Mouse (Mus musculus) limb, embryonic 14.5 days (tissue): ENCODE data around the gene Gjb5. TPM values are rescaled to one million over a fixed set of nuclear protein-coding genes. Genes with fewer than 3 reads are reported as not detected.

Source experiments
- ATAC-seq: fragments of 200-750 bp; cut with Nextera tagmentation; 2 replicates; pipeline ENCODE4 v1.8.0; 2017; ENCODE audit warnings: low read depth, moderate number of reproducible peaks, moderate TSS enrichment; ENCODE audit not compliant: low FRiP score
- DNase-seq: peaks from one replicate; pipeline ENCODE4 v3.0.0-alpha.2; 2015; ENCODE audit warnings: low spot score
- H3K27ac ChIP-seq: fragments of 300-500 bp; sonication (generic); replicated peaks from 2 replicates; pipeline ENCODE4 v1.5.1; 2014; ENCODE audit warnings: low read depth, mild to moderate bottlenecking, low read length, moderate library complexity, mixed read lengths
- H3K27me3 ChIP-seq: fragments of 300-500 bp; sonication (generic); 2 replicates; pipeline ENCODE4 v1.6.1; 2014; ENCODE audit warnings: low read length, mixed read lengths; ENCODE audit not compliant: control insufficient read depth, insufficient read depth
- H3K36me3 ChIP-seq: fragments of 300-500 bp; sonication (generic); 2 replicates; pipeline ENCODE4 v1.6.1; 2014; ENCODE audit warnings: mild to moderate bottlenecking, low read length, moderate library complexity, mixed read lengths; ENCODE audit not compliant: control insufficient read depth, insufficient read depth
- H3K4me1 ChIP-seq: fragments of 300-500 bp; sonication (generic); 2 replicates; pipeline ENCODE4 v1.6.1; 2014; ENCODE audit warnings: antibody characterized with exemption, low read length, mixed read lengths; ENCODE audit not compliant: control insufficient read depth, insufficient read depth
- H3K4me2 ChIP-seq: fragments of 300-500 bp; sonication (generic); replicated peaks from 2 replicates; pipeline ENCODE4 v1.6.1; 2014; ENCODE audit warnings: low read depth, mild to moderate bottlenecking, low read length, moderate library complexity; ENCODE audit not compliant: severe bottlenecking
- H3K4me3 ChIP-seq: fragments of 300-500 bp; sonication (generic); replicated peaks from 2 replicates; pipeline ENCODE4 v1.5.1; 2014; ENCODE audit warnings: low read length
- H3K9ac ChIP-seq: fragments of 300-500 bp; sonication (generic); 2 replicates; pipeline ENCODE4 v1.6.1; 2014; ENCODE audit warnings: mild to moderate bottlenecking, low read depth, low read length, moderate library complexity; ENCODE audit not compliant: severe bottlenecking
- H3K9me3 ChIP-seq: fragments of 300-500 bp; sonication (generic); 2 replicates; pipeline ENCODE4 v1.6.1; 2016; ENCODE audit warnings: low read length; ENCODE audit not compliant: control insufficient read depth
- POLR2A ChIP-seq: fragments of 200-500 bp; IDR thresholded peaks from 2 replicates; pipeline ENCODE4 v1.8.0; 2012; ENCODE audit warnings: inconsistent platforms, mild to moderate bottlenecking, moderate library complexity, borderline replicate concordance; ENCODE audit not compliant: insufficient read depth, insufficient read length; ENCODE audit errors: extremely low read depth
- WGBS: fragments of 180-500 bp; shearing (Covaris S2); extraction: QIAGEN DNeasy Blood & Tissue Kit; methylation state at CpG from one replicate; pipeline ENCODE4 v1.1.7; 2014; 5-methylcytosine and 5-hydroxymethylcytosine counted together
- polyA plus RNA-seq, 2 experiments: library from polyadenylated mRNA; depleted of rRNA in 1 of 2; stranded (reverse) in 1 of 2; unstranded in 1 of 2; fragments of >200 nt; fragmentation: Nextera tagmentation in 1 of 2; extraction: Ambion mirVana in 1 of 2; gene quantifications; 2 replicates each; pipeline versions ENCODE4 v1.2.1 to v1.2.3; 2012 to 2014

Gene Gjb5
- polyA plus RNA-seq (2012; rRNA removed) (0.45 and 0.73 TPM in 2 replicates), polyA plus RNA-seq (2014; fragmentation: Nextera tagmentation; extraction: Ambion mirVana) (0.41 and 0.64 TPM in 2 replicates)

DNA sequence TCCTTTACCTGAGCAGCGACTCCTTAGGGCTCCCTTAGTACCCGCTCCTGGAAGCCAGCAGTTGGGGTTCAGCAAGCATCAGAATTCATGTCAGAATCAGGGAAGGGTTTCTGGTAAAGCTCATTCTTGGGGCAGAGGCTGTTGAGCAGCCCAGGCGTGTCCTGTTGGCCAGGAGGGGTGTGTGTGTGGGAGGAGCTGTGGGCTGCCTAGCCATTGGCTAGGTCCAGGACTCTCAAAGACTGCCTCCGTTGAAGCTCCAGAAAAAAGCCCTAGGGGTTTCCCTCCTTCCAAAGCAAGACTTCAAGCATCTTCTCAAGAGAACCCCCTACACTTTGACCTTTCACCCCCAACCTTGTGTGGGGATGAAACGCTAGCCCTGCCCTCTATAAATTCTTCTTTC is at the start of gene Gjb5:
Gjb5 (minus strand) TSS at position 164 of the 400 bp plus-strand sequence.
- Histone ChIP-seq H3K27ac (no peak within 1 kb of the TSS), H3K9ac (no peak within 1 kb of the TSS), H3K9me3 (no peaks in the 10 kb centered on the region), H3K4me3 (no peak within 1 kb of the TSS), H3K36me3 (no peaks in the 10 kb centered on the region), H3K27me3 (no peaks in the 10 kb centered on the region), H3K4me1 (peaks cover 12% of the 10 kb centered on the region; the same call in 1 of the 2 replicates), H3K4me2 (no peak within 1 kb of the TSS)
- no peak for DNase-seq
- no peak for ATAC-seq
- 26% methylated on average over 5 of the region's 5 CpGs for WGBS
- TF ChIP-seq POLR2A: no peak

DNA sequence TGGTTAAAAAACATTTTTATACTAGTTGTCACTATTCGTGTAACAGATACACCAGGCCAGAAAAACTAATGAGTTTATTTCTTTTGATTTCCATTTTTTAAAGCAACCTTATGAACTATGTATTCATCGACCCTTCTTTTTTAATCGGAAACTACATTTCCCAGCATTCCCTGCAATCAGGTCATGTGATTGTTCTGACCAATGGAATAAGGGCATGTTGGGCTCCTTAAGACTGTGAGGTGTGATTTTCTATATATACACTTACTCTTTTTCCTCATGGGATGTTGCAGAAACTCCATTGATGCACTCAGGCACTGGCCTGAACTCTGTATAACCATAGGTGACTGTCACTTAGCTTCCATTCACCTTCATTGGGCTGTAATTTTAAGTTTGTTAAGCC is 44.6 kb upstream of the Gjb5 start:
- H3K27ac ChIP-seq: no peak overlapping the region
- H3K36me3 ChIP-seq: no peaks in the 10 kb centered on the region
- ATAC-seq: no peak
- 59% methylated on average over 3 of the region's 3 CpGs for WGBS
- DNase-seq: no peak
- no peaks in the 10 kb centered on the region for H3K4me1 ChIP-seq
- no peak for TF ChIP-seq POLR2A
- no peaks in the 10 kb centered on the region for H3K27me3 ChIP-seq
- H3K4me2 ChIP-seq: no peak overlapping the region
- no peak overlapping the region for H3K9ac ChIP-seq
- no peak overlapping the region for H3K4me3 ChIP-seq
- H3K9me3 ChIP-seq: no peaks in the 10 kb centered on the region

DNA sequence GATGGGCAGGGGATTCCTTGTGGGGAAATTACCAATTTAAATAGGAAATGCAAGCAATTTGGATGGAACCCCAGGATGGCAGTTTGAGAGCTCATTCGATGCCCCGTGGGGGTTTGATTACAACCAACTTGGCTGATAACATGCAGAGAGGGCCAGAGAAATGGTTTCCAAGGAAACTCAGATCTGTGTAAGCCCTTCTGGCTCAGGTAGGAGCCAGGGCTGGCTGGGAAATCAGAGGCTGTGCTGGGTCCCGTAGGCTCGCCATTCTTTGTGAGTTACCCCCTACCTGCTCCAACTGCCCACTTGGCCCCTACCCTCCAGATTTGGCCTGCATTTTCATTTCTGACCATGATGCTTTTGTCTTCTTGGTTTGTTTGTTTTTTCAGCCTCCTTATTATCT is 44.2 kb upstream of the Gjb5 start:
- ATAC-seq (no peak), DNase-seq (no peak)
- Histone ChIP-seq H3K4me1 (no peaks in the 10 kb centered on the region), H3K9ac (no peak overlapping the region), H3K27ac (no peak overlapping the region), H3K4me2 (no peak overlapping the region), H3K36me3 (no peaks in the 10 kb centered on the region), H3K4me3 (no peak overlapping the region), H3K27me3 (no peaks in the 10 kb centered on the region), H3K9me3 (no peaks in the 10 kb centered on the region)
- no peak for TF ChIP-seq POLR2A
- WGBS: 92% methylated on average over 4 of the region's 4 CpGs

DNA sequence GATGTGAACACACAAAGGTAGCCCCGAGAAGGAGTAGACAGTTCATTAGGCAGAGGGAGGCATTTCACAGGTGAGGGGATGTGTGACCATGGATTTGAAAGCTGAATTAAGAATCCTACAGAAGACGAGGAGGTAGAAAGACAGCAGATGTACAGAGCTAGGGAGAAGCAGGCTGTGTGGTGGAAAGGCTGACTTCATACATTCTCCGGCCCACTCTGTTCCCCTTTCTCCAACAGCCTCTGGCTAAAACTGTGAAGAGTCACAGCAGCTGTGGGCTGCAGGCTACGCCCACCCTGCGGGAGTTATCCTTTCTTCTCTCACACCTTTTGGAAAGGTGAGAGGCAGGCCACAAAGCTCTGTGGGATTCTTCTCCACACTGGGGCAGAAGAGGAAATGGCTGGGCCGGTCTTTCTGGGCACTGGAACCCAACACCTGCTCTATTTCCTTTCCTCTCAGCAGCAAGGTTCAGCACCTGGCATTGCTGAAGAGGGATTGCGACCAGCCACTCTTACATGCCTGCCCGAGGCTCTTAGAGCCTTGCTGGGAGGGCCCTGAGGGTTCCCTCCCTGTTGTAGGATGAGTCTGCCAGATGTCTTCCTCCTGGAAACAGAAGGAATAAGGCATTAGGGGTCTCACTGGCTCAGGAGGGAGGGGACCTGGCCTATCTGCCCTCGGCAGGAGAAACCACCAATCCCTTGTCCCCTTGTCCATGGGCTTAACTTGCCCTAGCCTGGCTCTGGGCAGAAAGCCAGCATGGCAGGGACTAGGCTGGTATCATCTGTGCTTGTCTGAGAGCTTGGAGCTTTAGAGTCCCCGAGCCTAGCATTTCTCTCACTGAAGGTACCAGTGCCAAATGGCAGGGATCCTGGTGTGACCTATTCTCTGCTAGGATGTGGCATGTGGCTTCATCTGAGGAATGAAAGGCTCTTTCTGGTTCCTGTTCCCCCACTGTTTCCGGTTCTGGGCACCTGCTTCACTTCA is 42.5 kb upstream of the Gjb5 start:
- Histone ChIP-seq H3K27ac (no peak overlapping the region), H3K4me1 (no peaks in the 10 kb centered on the region), H3K4me3 (no peak overlapping the region), H3K4me2 (no peak overlapping the region), H3K36me3 (no peaks in the 10 kb centered on the region), H3K27me3 (no peaks in the 10 kb centered on the region), H3K9me3 (no peaks in the 10 kb centered on the region), H3K9ac (no peak overlapping the region)
- ATAC-seq (no peak), DNase-seq (no peak)
- WGBS: 49% methylated on average over 11 of the region's 11 CpGs
- TF ChIP-seq POLR2A: no peak

DNA sequence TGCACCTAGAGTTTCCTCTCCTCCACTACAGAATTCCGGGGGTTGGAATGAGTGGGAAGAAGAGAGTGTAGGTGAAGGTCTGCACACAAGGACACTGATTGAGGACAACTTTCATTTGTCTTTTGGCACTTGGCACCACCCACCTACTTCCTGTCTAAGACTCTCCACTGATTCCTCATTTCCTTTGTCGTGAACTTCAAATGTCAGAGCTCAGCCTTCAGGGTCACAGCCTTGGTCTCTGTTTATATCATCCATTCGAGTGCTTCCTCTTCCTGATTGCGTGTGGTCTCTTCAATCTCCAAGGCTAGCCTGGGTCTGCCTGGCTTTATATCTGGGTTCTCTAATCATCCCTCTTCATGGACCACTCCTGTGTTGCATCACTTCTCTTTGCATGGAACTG is 37.6 kb upstream of the Gjb5 start:
- no peak overlapping the region for H3K4me2 ChIP-seq
- no peak for ATAC-seq
- no peak overlapping the region for H3K4me3 ChIP-seq
- no peak overlapping the region for H3K27ac ChIP-seq
- H3K9me3 ChIP-seq: 0 out of 2 replicates have a peak, but pooled peaks cover 4% of the 10 kb centered on the region
- no peak for TF ChIP-seq POLR2A
- H3K9ac ChIP-seq: no peak overlapping the region
- no peaks in the 10 kb centered on the region for H3K27me3 ChIP-seq
- 75% methylated on average over 4 of the region's 4 CpGs for WGBS
- DNase-seq: no peak
- no peaks in the 10 kb centered on the region for H3K36me3 ChIP-seq
- H3K4me1 ChIP-seq: no peaks in the 10 kb centered on the region
